Mouse (Mus musculus) neural tube, embryonic 12.5 days (tissue): ENCODE measurements around the gene Srgn. TPM values are rescaled to one million over a fixed set of nuclear protein-coding genes. Genes with fewer than 3 reads are reported as not detected.
"Not testable (repeated sequence)": the region's sequence is repeated elsewhere in the genome, so short reads cannot be mapped to it uniquely, and the experiment has no call there.

Source experiments
- ATAC-seq: fragments of 200-750 bp; cut with Nextera tagmentation; 2 replicates; pipeline ENCODE4 v1.8.0; 2017; ENCODE audit warnings: low read depth, mild to moderate bottlenecking, moderate TSS enrichment, moderate library complexity; ENCODE audit not compliant: low FRiP score
- H3K27ac ChIP-seq: fragments of 300-500 bp; sonication (generic); 2 replicates; pipeline ENCODE4 v1.5.1; 2016
- H3K27me3 ChIP-seq: fragments of 300-500 bp; sonication (generic); replicated peaks from 2 replicates; pipeline ENCODE4 v1.6.1; 2016; ENCODE audit warnings: mild to moderate bottlenecking
- H3K36me3 ChIP-seq: fragments of 300-500 bp; sonication (generic); 2 replicates; pipeline ENCODE4 v1.6.1; 2016; ENCODE audit warnings: mild to moderate bottlenecking
- H3K4me1 ChIP-seq: fragments of 300-500 bp; sonication (generic); 2 replicates; pipeline ENCODE4 v1.6.1; 2016
- H3K4me2 ChIP-seq: fragments of 300-500 bp; sonication (generic); replicated peaks from 2 replicates; pipeline ENCODE4 v1.6.1; 2016; ENCODE audit warnings: mild to moderate bottlenecking
- H3K4me3 ChIP-seq: fragments of 300-500 bp; sonication (generic); 2 replicates; pipeline ENCODE4 v1.5.1; 2016
- H3K9ac ChIP-seq: fragments of 300-500 bp; sonication (generic); 2 replicates; pipeline ENCODE4 v1.6.1; 2016; ENCODE audit warnings: mild to moderate bottlenecking
- H3K9me3 ChIP-seq: fragments of 300-500 bp; sonication (generic); 2 replicates; pipeline ENCODE4 v1.6.1; 2016; ENCODE audit warnings: mild to moderate bottlenecking
- WGBS: fragments of 180-500 bp; shearing (Covaris S2); methylation state at CpG from one replicate; pipeline ENCODE4 v1.1.7; 2016; 5-methylcytosine and 5-hydroxymethylcytosine counted together
- polyA plus RNA-seq: library from polyadenylated mRNA; unstranded; fragments of >200 nt; fragmentation: Nextera tagmentation; extraction: Ambion mirVana; gene quantifications from 2 replicates; pipeline ENCODE4 v1.2.1, GENCODE M21; 2016

Srgn gene
- polyA plus RNA-seq, 1 experiment from 2014 or later, result 6.9 TPM

DNA sequence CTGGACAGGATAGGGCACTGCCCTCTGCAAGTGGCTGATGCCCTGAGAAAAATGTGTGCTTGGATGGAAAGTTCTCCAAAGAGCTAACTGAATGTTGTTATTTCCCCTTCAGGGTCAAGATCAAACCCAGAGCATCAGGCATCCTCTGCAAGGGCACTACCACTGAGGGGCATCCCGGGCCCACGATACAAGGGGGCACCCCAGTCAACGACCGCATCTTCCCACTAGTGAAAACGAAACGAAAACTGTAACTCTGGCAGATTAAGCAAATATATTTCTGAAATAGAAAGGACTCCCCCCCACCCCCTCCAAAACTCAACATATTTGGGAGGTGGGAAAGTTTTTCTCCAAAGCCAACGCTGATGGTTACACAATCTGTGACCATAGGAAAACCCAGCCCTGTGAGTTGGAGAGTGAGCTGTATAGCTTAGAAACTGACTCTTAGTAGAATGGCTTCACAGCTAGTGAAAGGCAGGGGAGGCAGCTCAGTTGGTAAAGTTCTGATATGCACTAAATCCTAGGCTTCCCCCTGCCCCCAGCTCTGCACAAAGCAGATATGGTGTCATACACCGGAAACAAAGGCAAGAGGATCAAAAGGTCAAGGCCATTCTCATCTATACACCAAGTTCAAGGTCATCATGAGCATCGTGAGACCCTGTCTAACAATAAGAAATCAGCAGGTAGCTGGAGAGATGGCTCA lies 26.2 kb downstream of the Srgn start:
- Histone ChIP-seq H3K4me1 (no peaks in the 10 kb centered on the region), H3K9me3 (no peaks in the 10 kb centered on the region), H3K27me3 (no peaks in the 10 kb centered on the region), H3K4me3 (no peak overlapping the region), H3K27ac (no peak overlapping the region), H3K9ac (no peak overlapping the region), H3K36me3 (no peaks in the 10 kb centered on the region), H3K4me2 (no peak overlapping the region)
- no peak for ATAC-seq
- 89% methylated on average over 9 of the region's 9 CpGs for WGBS

DNA sequence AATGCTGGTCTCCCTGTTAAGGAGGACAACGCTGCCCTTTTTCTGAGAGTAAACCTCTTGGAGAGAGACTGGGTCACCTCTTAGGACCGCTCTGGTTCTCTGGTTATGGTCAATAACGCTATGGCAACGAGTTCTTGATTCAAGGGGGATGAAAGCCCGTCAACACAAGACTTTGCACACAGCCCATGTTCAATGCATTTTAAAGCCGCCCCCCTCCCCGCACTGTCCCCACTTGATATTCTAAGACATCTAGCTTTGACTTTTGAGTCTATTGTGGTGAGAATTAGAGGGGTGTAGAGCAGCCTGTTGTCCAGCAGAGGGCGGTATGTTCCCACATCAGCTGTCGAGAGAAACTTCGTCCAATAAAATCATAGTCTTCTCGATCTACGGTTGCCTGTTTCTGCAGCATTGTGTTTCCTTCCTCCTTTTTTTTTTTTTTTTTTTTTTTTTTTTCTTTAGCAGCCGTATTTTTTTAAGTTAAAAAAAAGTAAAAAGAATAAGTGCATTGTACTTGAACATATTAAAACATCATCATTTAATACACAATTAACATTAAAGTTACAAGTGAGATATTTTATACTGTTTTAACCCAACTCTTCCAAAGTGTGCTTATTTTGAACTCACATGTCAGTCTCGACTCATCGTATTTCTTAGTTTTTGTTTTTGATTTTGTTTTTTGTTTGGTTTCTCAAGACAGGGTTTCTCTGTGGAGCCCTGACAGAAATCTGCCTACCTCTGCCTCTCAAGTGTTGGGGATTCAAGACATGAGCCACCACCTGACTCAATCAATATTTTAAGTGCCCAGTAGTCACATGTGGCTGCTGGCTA lies 26.9 kb downstream of the Srgn start:
- Histone ChIP-seq H3K27me3 (no peaks in the 10 kb centered on the region), H3K4me1 (no peaks in the 10 kb centered on the region), H3K36me3 (no peaks in the 10 kb centered on the region), H3K9ac (no peak overlapping the region), H3K27ac (no peak overlapping the region), H3K9me3 (no peaks in the 10 kb centered on the region), H3K4me3 (no peak overlapping the region), H3K4me2 (no peak overlapping the region; the same call in 1 of the 2 replicates)
- ATAC-seq, result peak; percentile 53; the same call in 1 of the 2 replicates
- WGBS, result 24% methylated on average over 15 of the region's 15 CpGs

DNA sequence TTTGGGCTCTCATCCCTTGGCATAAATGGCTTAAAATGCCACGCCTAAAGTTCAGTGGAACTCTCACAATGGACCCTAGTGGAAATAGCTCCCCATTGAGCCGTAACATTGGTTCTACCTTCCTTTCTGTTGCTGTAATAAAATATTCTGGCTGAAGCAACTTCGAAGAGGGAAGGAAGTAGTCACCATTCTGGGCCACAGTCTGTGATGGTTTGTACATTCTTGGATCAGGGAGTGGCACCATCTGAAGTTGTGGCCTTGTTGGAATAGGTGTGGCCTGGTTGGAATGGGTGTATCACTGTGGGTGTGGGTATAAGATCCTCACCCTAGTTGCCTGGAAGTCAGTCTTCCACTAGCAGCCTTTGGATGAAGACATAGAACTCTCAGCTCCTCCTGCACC lies 35.6 kb downstream of the Srgn start:
- WGBS, result 84% methylated on average over 3 of the region's 3 CpGs
- ATAC-seq, H3K36me3 ChIP-seq, H3K4me2 ChIP-seq, H3K27me3 ChIP-seq, H3K4me3 ChIP-seq, H3K4me1 ChIP-seq, H3K27ac ChIP-seq, H3K9me3 ChIP-seq, H3K9ac ChIP-seq: not testable (repeated sequence)

DNA sequence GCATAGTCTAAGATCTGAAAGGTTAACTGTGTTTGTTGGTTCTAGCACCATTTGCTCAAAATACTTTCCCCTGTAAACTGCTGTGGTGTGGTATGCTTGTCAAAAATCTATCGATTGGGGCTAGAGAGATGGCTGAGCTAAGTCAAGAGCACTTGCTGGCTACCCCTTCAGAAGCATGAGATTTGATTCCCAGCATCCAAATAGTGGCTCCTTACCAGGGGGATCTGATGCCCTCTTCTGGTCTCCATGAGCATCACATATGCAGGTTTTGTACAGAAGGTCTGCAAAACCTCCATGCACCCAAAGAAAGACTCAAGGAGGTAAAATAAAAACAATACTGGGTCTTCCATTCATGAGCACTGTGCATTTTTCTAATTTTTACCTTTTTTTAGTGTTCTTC lies 39.0 kb downstream of the Srgn start:
- H3K27me3 ChIP-seq, result no peaks in the 10 kb centered on the region
- H3K4me2 ChIP-seq, result no peak overlapping the region
- ATAC-seq, result no peak
- H3K4me1 ChIP-seq, result peaks cover 3% of the 10 kb centered on the region; the same call in 1 of the 2 replicates
- WGBS, result 44% methylated on average over 1 of the region's 1 CpGs
- no peaks in the 10 kb centered on the region for H3K36me3 ChIP-seq
- H3K9me3 ChIP-seq, result no peaks in the 10 kb centered on the region
- H3K9ac ChIP-seq, result no peak overlapping the region
- no peak overlapping the region for H3K27ac ChIP-seq
- no peak overlapping the region for H3K4me3 ChIP-seq

DNA sequence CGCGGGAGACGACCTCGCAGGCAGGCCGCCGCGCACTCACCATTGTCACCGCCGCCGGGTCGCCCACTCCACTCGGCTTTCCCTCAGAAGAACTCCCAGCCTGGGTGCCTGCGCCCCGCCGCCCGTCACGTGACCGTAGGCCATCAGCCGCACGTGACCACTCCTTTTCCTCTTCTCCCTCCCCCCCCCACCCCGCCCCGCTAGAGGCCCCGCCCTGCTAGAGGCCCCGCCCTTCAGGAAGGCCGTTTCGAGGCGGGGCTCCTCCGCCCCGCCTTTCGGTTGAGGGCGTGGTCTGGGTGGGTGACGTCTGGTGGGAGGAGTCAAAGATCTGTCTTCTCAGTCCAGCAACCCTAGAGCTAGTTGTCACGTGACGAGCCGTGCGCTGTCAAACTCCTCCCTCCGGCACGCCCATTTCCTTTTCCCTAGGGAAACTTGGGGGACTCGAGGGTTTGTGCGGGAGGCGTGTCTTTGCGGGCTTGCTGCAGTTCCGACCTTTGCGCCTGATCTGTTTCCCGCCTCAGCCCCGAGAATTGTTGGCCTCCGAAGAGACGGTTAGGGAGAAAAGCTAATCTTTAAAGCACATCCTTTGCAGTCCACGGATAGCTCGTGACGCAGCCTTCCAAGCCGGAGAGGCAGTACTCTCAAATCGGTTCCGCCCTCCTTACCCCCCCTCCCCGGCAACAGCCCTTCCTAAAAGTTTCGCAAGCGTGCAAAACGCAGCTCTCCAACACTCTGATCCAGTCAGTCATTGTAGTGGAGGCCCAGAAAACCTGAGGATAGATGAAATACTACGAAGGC lies 40.4 kb downstream of the Srgn start, which contains the start of gene Vps26a:
Gene Vps26a, minus strand, starts transcription at position 188 of the 798 bp plus-strand sequence.
- H3K4me2 ChIP-seq, result peak within 1 kb of the TSS; percentile 67
- H3K4me1 ChIP-seq, result peaks cover 3% of the 10 kb centered on the region; the same call in 1 of the 2 replicates
- under 1% methylated on average over 59 of the region's 59 CpGs for WGBS
- no peaks in the 10 kb centered on the region for H3K9me3 ChIP-seq
- H3K27ac ChIP-seq, result peak within 1 kb of the TSS; percentile 22
- ATAC-seq, result peak; percentile 92
- peak within 1 kb of the TSS; percentile 81 for H3K9ac ChIP-seq
- H3K27me3 ChIP-seq, result no peaks in the 10 kb centered on the region
- no peaks in the 10 kb centered on the region for H3K36me3 ChIP-seq
- H3K4me3 ChIP-seq, result peak within 1 kb of the TSS; percentile 68

DNA sequence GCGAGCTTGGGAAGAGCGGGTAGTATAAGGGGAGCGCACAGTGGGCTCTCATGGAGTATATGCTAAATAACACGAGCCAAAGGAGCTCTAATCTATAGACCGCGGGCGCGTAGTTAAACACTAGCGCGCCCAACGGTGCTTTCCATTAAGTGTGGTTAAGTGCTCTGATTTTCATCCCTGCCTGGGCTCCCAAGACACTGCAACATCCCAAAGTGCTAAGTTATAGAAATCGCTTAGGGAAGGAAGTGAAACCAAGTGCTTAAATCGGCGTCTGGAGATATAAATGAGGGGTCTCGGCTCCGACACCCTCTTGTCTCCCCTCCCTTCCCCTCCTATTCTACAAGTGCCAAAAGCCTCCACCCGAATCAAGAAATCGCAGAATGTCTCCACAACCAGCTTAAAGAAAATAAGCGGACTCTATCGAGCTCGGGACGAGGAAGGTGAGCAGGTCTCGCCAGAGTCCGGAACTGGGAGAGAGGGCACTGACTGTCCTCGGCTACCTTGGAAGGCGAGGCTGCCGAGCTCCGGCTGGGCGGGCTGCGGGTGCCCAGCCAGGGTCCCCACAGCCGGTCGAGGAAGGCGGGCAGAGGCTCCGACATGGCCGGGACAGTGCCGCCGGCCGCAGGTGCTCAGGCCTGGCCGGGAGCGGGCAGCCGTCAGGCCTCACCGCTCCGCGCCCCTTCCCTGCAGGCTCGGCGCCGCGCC lies 41.2 kb downstream of the Srgn start:
- H3K4me1 ChIP-seq, result peaks cover 3% of the 10 kb centered on the region; the same call in 1 of the 2 replicates
- H3K27ac ChIP-seq, result peak overlapping the region; percentile 22
- peak overlapping the region; percentile 68 for H3K4me3 ChIP-seq
- no peaks in the 10 kb centered on the region for H3K27me3 ChIP-seq
- WGBS, result under 1% methylated on average over 48 of the region's 48 CpGs
- ATAC-seq, result peak; percentile 82
- no peaks in the 10 kb centered on the region for H3K9me3 ChIP-seq
- peak overlapping the region; percentile 81 for H3K9ac ChIP-seq
- H3K36me3 ChIP-seq, result no peaks in the 10 kb centered on the region
- H3K4me2 ChIP-seq, result peak overlapping the region; percentile 67

DNA sequence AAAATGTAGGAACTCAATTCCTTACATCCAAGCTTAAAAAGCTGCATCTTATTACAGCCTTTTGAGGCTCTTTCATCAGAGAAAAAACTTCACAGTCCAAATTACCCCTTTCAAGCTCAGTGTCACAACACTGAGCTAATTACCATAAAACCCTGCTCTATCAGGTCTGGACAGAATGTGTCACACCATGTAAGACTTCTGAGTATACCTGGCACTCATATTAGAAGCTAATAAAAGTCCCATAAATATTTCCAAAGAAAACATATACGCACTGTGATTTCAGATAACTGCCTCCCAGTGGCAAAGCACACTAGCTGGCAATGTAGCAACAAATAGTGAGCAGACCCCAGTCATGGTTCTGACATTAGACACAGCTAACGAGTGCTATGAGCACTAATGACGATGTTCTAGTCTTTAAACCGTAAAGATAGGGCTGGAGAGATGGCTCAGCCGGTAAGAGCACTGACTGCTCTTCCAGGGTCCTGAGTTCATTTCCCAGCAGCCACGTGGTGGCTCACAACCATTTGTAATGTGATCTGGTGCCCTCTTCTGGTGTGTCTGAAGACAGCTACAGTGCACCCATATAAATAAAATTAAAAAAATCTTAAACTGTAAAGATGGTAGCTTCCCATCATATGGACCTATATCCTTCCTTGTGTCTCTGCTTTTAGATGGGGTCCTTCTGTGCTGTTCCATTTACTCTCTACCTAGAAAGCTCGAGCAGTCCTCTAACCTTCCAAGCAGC lies 46.0 kb downstream of the Srgn start:
- H3K27ac ChIP-seq, result no peak overlapping the region
- H3K4me2 ChIP-seq, result no peak overlapping the region
- peaks cover 3% of the 10 kb centered on the region; the same call in 1 of the 2 replicates for H3K36me3 ChIP-seq
- H3K9me3 ChIP-seq, result no peaks in the 10 kb centered on the region
- H3K4me1 ChIP-seq, result peaks cover 3% of the 10 kb centered on the region; the same call in 1 of the 2 replicates
- 64% methylated on average over 7 of the region's 7 CpGs for WGBS
- no peak overlapping the region for H3K4me3 ChIP-seq
- no peak overlapping the region for H3K9ac ChIP-seq
- no peak for ATAC-seq
- H3K27me3 ChIP-seq, result no peaks in the 10 kb centered on the region

DNA sequence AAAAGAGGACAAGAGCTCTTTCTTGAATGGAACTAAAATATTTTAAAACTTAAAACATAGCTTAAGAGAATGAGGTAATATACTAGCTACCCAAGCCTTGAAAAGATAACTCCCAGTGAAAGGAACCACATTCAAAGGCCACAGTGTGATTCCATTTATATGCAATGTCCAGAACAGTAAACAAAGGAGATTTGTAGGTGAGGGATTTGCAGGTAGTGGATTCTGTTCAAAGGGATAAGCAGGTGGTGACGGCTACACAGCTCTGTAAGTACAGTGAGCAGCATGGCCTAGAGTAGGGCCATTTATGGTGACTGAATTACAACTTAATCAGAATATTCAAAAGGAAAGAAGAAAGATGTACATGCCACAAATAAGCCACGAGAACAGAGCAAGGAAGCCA lies 50.3 kb downstream of the Srgn start:
- WGBS, result 75% methylated on average over 2 of the region's 2 CpGs
- no peak for ATAC-seq
- Histone ChIP-seq H3K27me3 (no peaks in the 10 kb centered on the region), H3K36me3 (peaks cover 3% of the 10 kb centered on the region; the same call in 1 of the 2 replicates), H3K4me2 (no peak overlapping the region), H3K4me3 (no peak overlapping the region), H3K27ac (no peak overlapping the region), H3K9ac (no peak overlapping the region), H3K9me3 (no peaks in the 10 kb centered on the region), H3K4me1 (no peaks in the 10 kb centered on the region; the same call in 1 of the 2 replicates)

DNA sequence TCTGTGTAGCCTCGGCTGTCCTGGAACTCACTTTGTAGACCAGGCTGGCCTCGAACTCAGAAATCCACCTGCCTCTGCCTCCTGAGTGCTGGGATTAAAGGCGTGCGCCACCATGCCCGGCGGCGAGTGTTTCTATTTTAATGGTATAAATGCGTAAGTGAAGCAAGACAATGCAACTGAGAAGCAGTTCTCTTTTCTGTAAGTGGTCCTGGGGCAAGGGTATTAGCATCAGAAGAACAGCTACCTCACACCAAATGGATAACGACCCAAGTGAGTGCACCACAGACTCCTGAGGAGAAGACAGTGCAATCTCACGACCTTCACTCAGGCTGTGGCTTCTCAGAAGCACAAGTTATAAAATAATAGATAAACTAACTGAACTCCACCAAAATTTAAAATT lies 52.3 kb downstream of the Srgn start:
- Histone ChIP-seq H3K36me3 (peaks cover 3% of the 10 kb centered on the region; the same call in 1 of the 2 replicates), H3K9ac (no peak overlapping the region), H3K4me3 (no peak overlapping the region), H3K27ac (no peak overlapping the region), H3K27me3 (no peaks in the 10 kb centered on the region), H3K4me1 (no peaks in the 10 kb centered on the region), H3K9me3 (no peaks in the 10 kb centered on the region), H3K4me2 (no peak overlapping the region)
- ATAC-seq, result no peak
- WGBS, result 91% methylated on average over 10 of the region's 10 CpGs

DNA sequence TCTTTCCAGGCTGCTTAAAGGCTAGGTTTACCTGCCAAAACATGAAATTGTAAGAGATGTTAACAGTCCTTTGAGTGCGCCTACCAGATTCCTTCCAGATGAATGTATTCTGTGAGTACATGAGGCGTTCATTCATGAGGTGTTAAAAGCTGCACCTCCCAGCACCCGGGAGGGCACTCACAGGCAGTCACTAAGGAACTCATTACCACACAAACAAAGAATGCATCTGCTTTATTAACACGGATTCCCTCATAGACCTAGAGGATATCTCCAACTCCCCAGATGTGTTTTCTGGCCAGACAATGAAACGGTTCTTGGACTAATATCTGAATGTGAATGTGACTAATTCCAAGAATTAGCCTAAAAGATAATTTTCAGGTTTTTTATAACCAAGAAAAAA lies 56.1 kb downstream of the Srgn start:
- H3K9ac ChIP-seq, result no peak overlapping the region
- 61% methylated on average over 5 of the region's 5 CpGs for WGBS
- H3K4me3 ChIP-seq, result no peak overlapping the region
- H3K4me2 ChIP-seq, result no peak overlapping the region
- H3K4me1 ChIP-seq, result no peaks in the 10 kb centered on the region
- no peak for ATAC-seq
- no peaks in the 10 kb centered on the region for H3K27me3 ChIP-seq
- no peak overlapping the region for H3K27ac ChIP-seq
- H3K36me3 ChIP-seq, result peaks cover 10% of the 10 kb centered on the region; the same call in 1 of the 2 replicates
- H3K9me3 ChIP-seq, result no peaks in the 10 kb centered on the region

DNA sequence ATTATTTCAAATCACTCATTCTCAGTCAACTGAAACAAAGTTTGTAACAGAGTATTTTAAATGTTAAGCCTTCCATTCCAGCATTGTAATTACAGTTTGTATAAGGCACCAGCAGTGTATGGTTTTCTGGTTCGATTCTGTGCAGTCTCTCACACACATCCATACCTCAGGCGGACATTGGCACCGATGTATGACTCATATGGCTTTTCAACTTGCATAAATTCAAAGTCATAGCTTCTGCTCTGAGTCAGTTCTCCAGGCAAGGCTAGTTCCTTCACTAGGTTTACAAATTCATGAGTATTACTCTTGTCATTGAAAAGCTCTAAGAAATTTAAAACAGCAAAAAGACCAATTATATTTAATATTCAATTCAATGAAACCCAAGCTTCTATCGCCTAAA lies 57.5 kb downstream of the Srgn start:
- Histone ChIP-seq H3K4me2 (no peak overlapping the region), H3K36me3 (peaks cover 13% of the 10 kb centered on the region; the same call in 1 of the 2 replicates), H3K9ac (no peak overlapping the region), H3K4me1 (no peaks in the 10 kb centered on the region), H3K27ac (no peak overlapping the region), H3K4me3 (no peak overlapping the region), H3K27me3 (no peaks in the 10 kb centered on the region), H3K9me3 (no peaks in the 10 kb centered on the region)
- ATAC-seq, result no peak
- WGBS, result 95% methylated on average over 4 of the region's 4 CpGs
